Mouse (Mus musculus) spleen, postnatal 0 days (tissue): ENCODE results near the gene Tubgcp3. TPM values are rescaled to one million over a fixed set of nuclear protein-coding genes. Genes with fewer than 3 reads are reported as not detected.

Source experiments
- polyA plus RNA-seq: library from polyadenylated mRNA; unstranded; fragments of >200 nt; fragmentation: Nextera tagmentation; extraction: Ambion mirVana; gene quantifications from 2 replicates; pipeline ENCODE4 v1.2.1, GENCODE M21; 2015

The Tubgcp3 gene
- polyA plus RNA-seq = 26.8 TPM in 2 replicates

DNA sequence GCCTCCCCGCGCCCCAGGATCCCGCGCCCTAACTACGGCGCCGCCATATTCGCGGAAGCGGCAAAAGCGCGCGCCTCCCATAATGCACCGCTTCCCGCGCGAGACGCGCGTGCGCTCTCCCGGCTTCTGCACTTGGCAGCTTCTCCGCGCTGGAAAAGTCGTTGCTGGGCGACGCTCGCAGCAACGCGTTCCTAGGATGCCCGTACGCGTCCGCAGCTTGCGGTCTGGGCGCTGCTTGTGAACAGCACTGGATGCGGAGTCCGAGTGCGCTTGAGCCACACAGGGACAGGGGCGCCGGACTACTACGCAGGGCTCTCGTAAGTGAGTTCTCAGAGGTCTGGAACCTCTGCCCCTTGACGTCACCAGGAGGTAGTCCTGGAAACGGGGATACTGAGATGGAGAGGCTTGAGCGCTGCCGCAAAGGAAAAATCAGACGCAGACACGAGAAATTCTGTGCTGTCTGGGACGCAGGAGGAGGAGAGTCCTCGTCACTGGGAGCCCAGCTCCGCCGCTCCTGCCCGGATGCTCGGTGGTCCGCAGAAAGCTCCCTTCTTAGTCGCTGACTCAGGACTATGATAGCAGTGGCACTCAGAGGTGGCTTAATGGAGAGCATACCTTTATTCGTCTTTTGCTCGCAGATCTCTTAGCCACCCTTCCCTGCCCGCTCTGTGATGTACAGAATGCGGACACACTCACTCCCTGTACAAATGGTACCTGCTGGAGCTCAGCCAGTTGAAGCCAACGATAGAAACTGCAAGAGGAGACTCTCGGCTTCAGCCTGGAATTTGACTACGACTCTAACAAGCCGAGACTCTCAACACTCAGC lies at the start of gene Tubgcp3:
Gene Tubgcp3, minus strand, starts transcription at position 193 of the 826 bp plus-strand sequence.

DNA sequence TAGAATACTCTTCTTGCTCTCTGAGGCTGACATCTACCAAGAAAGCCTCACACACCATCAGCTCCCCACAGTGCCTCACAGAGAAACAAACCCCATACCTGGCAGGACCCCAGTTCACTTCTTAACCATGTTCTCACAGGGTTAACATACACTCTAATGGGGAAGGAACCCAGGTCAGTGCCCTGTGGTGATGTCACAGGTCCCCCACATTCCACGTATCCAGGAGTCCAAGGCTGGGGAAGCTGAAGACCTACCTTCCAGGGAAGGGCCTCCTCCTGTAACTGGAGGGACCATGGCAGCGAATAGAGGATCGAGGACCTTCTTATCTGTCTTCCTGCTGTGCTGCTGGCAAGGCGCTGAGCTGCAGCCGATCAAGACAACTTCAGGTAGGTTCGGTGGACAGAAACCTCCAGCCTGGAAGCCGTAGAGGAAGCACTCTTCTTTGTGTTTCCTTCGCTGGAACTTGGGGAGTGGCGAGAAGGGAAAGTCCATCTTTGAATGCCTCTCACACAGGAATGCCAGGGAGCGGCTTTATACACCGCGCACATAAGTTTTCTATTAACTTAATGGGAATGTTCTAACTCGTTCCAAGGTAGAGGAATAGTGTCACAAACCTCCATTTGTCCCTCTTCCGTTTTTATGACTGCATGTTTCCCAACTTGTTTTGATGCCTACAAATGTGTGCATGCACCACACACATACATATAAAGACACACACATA lies 99.1 kb downstream of the Tubgcp3 start, which contains the start of gene Spaca7:
Gene Spaca7, plus strand, starts transcription at position 216 of the 721 bp plus-strand sequence.

Other genes with a start within 250 kb of the Tubgcp3 start
- not detected in 2 replicates for gene Spaca7, start 99.2 kb downstream of the Tubgcp3 start, polyA plus RNA-seq
- gene Atp11a, start 84.8 kb upstream of the Tubgcp3 start, polyA plus RNA-seq = 5.1 and 6.6 TPM in 2 replicates
- 2.6 and 3.0 TPM in 2 replicates for gene Mcf2l, start 201.6 kb upstream of the Tubgcp3 start, polyA plus RNA-seq